Mouse (Mus musculus) testis, adult 2 months (tissue): ENCODE measurements around the gene Myoz1.

Experiments used
- CTCF ChIP-seq: fragments of 200-500 bp; IDR thresholded peaks from 2 replicates; pipeline ENCODE4 v1.5.1; 2012; ENCODE audit warnings: low read depth, mild to moderate bottlenecking, inconsistent platforms, low read length, moderate library complexity; ENCODE audit not compliant: control insufficient read depth, insufficient read depth, insufficient replicate concordance
- POLR2A ChIP-seq: fragments of 200-500 bp; IDR thresholded peaks from 2 replicates; pipeline ENCODE4 v1.6.1; 2012; ENCODE audit warnings: low read depth, mild to moderate bottlenecking, inconsistent platforms, low read length, moderate library complexity; ENCODE audit not compliant: control insufficient read depth

- no peak for TF ChIP-seq POLR2A
- TF ChIP-seq CTCF, result no peak
These were observed 46.2 kb downstream of the Myoz1 start for GRCm38 (mm10) chr14:20610146-20610545.
